24 mouse cellular contexts compared by ENCODE assay signal in the genomic region with DNA sequence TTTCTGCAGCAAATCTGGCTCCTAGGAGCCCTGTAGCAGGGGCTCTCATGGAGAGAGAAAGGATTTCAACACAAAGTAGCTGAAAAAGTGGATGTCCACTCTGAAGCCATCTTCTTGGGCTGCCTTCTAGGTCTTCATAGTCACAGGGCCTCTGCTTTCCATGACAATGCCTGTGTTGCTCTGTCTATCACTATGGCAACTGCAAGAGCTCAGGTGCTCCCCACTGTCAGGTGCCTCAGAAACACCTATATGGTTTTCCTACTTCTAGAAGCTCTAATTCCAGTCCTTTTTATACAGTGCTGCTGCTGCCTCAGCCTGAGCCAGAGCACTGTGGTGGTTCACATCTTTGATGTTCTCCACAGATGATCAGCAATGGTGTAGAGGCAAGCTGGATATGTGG.
"Had no signal": no experiment of that assay in that cellular context is flagged by ENCODE, and none has a peak within 500 bp of the region (broad histone marks: within the 10 kb centered on the region; RNA-seq: fewer than 3 reads in every experiment).

No protein-coding gene starts in this region.

- H3K9me3 ChIP-seq: heart, embryonic 10.5 days; heart, embryonic 12.5 days; hindbrain, embryonic 10.5 days; hindbrain, embryonic 12.5 days; intestine, embryonic 15.5 days; limb, embryonic 10.5 days; limb, embryonic 12.5 days; liver, embryonic 13.5 days; liver, embryonic 15.5 days had no signal

- H3K9ac ChIP-seq: heart, embryonic 12.5 days; hindbrain, embryonic 12.5 days; hindbrain, embryonic 14.5 days; intestine, embryonic 15.5 days; limb, embryonic 12.5 days; liver, embryonic 13.5 days; liver, embryonic 15.5 days had no signal

- H3K4me2 ChIP-seq: heart, embryonic 12.5 days; hindbrain, embryonic 12.5 days; hindbrain, embryonic 14.5 days; intestine, embryonic 15.5 days; limb, embryonic 12.5 days; liver, embryonic 11.5 days; liver, embryonic 13.5 days; liver, embryonic 15.5 days had no signal

- H3K27ac ChIP-seq: gastrocnemius, adult 2 months; heart, adult 2 months; heart, embryonic 10.5 days; hindbrain, embryonic 10.5 days; hindbrain, embryonic 12.5 days; hindbrain, embryonic 14.5 days; intestine, embryonic 15.5 days; layer of hippocampus, adult 2 months; left cerebral cortex, adult 2 months; limb, embryonic 10.5 days; limb, embryonic 12.5 days; liver, embryonic 13.5 days; liver, embryonic 15.5 days had no signal

- H3K27me3 ChIP-seq: heart, embryonic 12.5 days; hindbrain, embryonic 12.5 days; intestine, embryonic 15.5 days; limb, embryonic 12.5 days; liver, embryonic 13.5 days; liver, embryonic 15.5 days had no signal

- ATAC-seq: hindbrain, embryonic 16.5 days; inflammation-experienced regulatory T-cells, adult 6 months; intestine, embryonic 15.5 days; intestine, postnatal 0 days had no signal

- H3K36me3 ChIP-seq: heart, embryonic 10.5 days; heart, embryonic 12.5 days; hindbrain, embryonic 10.5 days; hindbrain, embryonic 12.5 days; intestine, embryonic 15.5 days; limb, embryonic 10.5 days; limb, embryonic 12.5 days; liver, embryonic 13.5 days; liver, embryonic 15.5 days had no signal

- H3K4me3 ChIP-seq: gastrocnemius, adult 2 months; heart, adult 2 months; heart, embryonic 10.5 days; heart, embryonic 12.5 days; hindbrain, embryonic 10.5 days; hindbrain, embryonic 12.5 days; intestine, embryonic 15.5 days; layer of hippocampus, adult 2 months; left cerebral cortex, adult 2 months; limb, embryonic 10.5 days; limb, embryonic 12.5 days; liver, embryonic 13.5 days; liver, embryonic 15.5 days had no signal

- DNase-seq: gastrocnemius, adult 2 months; gastrocnemius, postnatal 10 days; gastrocnemius, postnatal 25 days; heart, adult 2 months; heart, postnatal 10 days; heart, postnatal 4 days; kidney, postnatal 10 days; kidney, postnatal 4 days; liver, embryonic 13.5 days had no signal

- H3K4me1 ChIP-seq: hindbrain, embryonic 12.5 days; intestine, embryonic 15.5 days; limb, embryonic 10.5 days; liver, embryonic 15.5 days had no signal
